Mouse (Mus musculus): ENCODE results near the gene Gm7073. TPM values are rescaled to one million over a fixed set of nuclear protein-coding genes. Genes with fewer than 3 reads are reported as not detected.

The Gm7073 gene
- polyA plus RNA-seq, 1 experiment: not detected

DNA sequence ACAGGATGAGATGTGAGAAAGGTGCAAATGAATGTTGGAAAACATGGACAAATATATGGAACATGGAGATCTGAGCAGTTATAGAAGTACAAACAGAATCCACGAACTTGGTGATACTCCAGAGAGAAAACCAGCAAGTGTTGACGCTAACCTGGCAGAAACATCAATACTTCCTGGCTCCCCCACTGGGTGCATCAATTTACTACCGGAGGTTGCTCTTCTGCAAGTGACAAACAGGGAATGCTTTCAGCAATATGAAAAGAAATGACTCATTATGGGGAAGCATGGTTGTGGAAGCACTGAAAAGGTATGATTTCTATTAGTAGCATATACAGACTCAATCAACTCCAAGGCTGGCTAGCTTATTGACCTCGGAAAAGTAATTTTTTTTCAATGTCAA lies 144.8 kb downstream of the Gm7073 start:
- H3K4me3 ChIP-seq (ENCODE audit: control insufficient read depth, insufficient read depth, low read length): no peak overlapping the region
- H3K27ac ChIP-seq (ENCODE audit: control insufficient read depth, insufficient read depth, low read length): no peak overlapping the region
- TF ChIP-seq POLR2A (IDR thresholded peaks at IDR 0.05; ENCODE audit: control insufficient read depth, extremely low read depth, insufficient read depth, low read length, poor library complexity) (no peak), CTCF (IDR thresholded peaks at IDR 0.05; ENCODE audit: borderline replicate concordance, control insufficient read depth, extremely low read depth, insufficient read depth, low read length, poor library complexity) (no peak)
- DNase-seq: no peak
- 91% methylated on average over 4 of the region's 4 CpGs for WGBS
- H3K36me3 ChIP-seq (ENCODE audit: control insufficient read depth, insufficient read depth, low read length): no peaks in the 10 kb centered on the region
- no peaks in the 10 kb centered on the region for H3K27me3 ChIP-seq (ENCODE audit: control insufficient read depth, insufficient read depth, low read length)
- H3K4me1 ChIP-seq (replicated peaks; ENCODE audit: control insufficient read depth, insufficient read depth, low read length): no peaks in the 10 kb centered on the region

DNA sequence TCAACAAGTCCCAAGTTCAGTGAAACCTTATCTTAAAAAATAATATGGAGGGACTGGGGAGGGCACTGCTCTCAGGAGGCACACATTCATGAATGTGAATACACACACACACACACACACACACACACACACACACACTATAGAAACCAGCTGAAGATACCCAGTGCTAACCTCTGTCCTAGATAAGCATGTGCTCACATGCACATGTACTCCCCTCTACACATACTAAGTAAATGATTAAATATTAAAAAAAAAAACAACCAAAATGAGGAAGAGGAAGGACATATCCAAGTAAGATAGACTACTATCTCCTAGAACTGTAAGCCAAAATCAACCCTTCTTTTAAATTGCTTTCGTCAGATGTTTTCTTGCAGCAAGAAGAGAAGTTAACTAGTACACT lies 152.2 kb downstream of the Gm7073 start:
- WGBS: 86% methylated on average over 1 of the region's 1 CpGs
- Histone ChIP-seq H3K4me3 (ENCODE audit: control insufficient read depth, insufficient read depth, low read length) (no peak overlapping the region), H3K27ac (ENCODE audit: control insufficient read depth, insufficient read depth, low read length) (no peak overlapping the region), H3K27me3 (ENCODE audit: control insufficient read depth, insufficient read depth, low read length) (no peaks in the 10 kb centered on the region), H3K36me3 (ENCODE audit: control insufficient read depth, insufficient read depth, low read length) (no peaks in the 10 kb centered on the region), H3K4me1 (replicated peaks; ENCODE audit: control insufficient read depth, insufficient read depth, low read length) (no peaks in the 10 kb centered on the region)
- DNase-seq: no peak
- TF ChIP-seq POLR2A (IDR thresholded peaks at IDR 0.05; ENCODE audit: control insufficient read depth, extremely low read depth, insufficient read depth, low read length, poor library complexity): no peak
- no peak for TF ChIP-seq CTCF (IDR thresholded peaks at IDR 0.05; ENCODE audit: borderline replicate concordance, control insufficient read depth, extremely low read depth, insufficient read depth, low read length, poor library complexity)

Other genes starting within 250 kb of the Gm7073 start
- gene Atp11c, start 53.4 kb upstream of the Gm7073 start, polyA plus RNA-seq (2012; rRNA removed): 10.3 and 13.4 TPM in 2 replicates